8 mouse cellular contexts compared by ENCODE assay signal in the genomic region with DNA sequence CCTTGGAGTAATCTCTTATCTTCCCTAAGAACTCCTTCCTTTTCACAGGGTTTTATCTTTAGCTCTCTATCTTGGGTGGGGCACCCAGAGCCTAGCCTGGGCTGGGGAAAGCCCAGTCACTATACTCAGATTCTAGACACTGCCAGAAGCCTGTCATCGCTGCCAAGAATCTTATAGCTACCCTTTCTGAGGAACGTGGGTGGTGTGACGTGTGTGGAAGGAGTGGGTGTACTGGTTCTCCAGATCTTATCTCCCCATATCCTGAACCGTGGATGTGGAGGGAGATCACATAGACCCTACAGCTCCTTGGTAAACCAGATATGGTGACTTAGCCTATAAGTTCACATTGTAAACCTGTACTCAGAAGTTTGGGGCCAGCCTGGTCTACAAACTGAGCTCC. TPM values are rescaled to one million over a fixed set of nuclear protein-coding genes. Genes with fewer than 3 reads are reported as not detected.
DNase-seq lines count a peak whose midpoint lies in the region; ATAC-seq lines count a peak whose summit lies in the region.

No protein-coding gene starts in this region.

- peaks cover 6% of the 10 kb centered on the region for H3K36me3 ChIP-seq in kidney, embryonic 15.5 days
- 0 out of 2 replicates have a peak, but pooled peaks cover 5% of the 10 kb centered on the region for H3K36me3 ChIP-seq in intestine, embryonic 16.5 days (ENCODE audit: control insufficient read depth, insufficient read depth, low read length)
- 0 out of 2 replicates have a peak, but pooled peaks cover under 1% of the 10 kb centered on the region for H3K36me3 ChIP-seq in midbrain, embryonic 11.5 days (ENCODE audit: control insufficient read depth, insufficient read depth, low read length)

- H3K27ac ChIP-seq in kidney, embryonic 15.5 days, result peak overlapping the region; percentile 92; the same call in 1 of the 2 replicates
- peak overlapping the region; percentile 88 for H3K27ac ChIP-seq in intestine, embryonic 16.5 days (ENCODE audit: low read length)
- no peak overlapping the region for H3K27ac ChIP-seq in midbrain, embryonic 11.5 days (ENCODE audit: low read depth, low read length)

- H3K27me3 ChIP-seq in kidney, embryonic 15.5 days, result peaks cover 16% of the 10 kb centered on the region
- H3K27me3 ChIP-seq in intestine, embryonic 16.5 days (replicated peaks; ENCODE audit: control insufficient read depth, insufficient read depth, low read length), result peaks cover 4% of the 10 kb centered on the region; the same call in 1 of the 2 replicates
- H3K27me3 ChIP-seq in midbrain, embryonic 11.5 days (ENCODE audit: control insufficient read depth, insufficient read depth, low read length), result peaks cover 5% of the 10 kb centered on the region

- H3K4me1 ChIP-seq in kidney, embryonic 15.5 days, result peaks cover 30% of the 10 kb centered on the region
- peaks cover 32% of the 10 kb centered on the region for H3K4me1 ChIP-seq in intestine, embryonic 16.5 days (ENCODE audit: control insufficient read depth, insufficient read depth, low read length)
- H3K4me1 ChIP-seq in midbrain, embryonic 11.5 days (ENCODE audit: control insufficient read depth, insufficient read depth, low read length), result peaks cover 6% of the 10 kb centered on the region; the same call in 1 of the 2 replicates

- H3K4me2 ChIP-seq in kidney, embryonic 15.5 days, result peak overlapping the region; percentile 88; the same call in 1 of the 2 replicates
- peak overlapping the region; percentile 89 for H3K4me2 ChIP-seq in intestine, embryonic 16.5 days (ENCODE audit: low read depth, low read length)
- peak overlapping the region; percentile 88; the same call in 1 of the 2 replicates for H3K4me2 ChIP-seq in midbrain, embryonic 11.5 days

- no peak overlapping the region for H3K4me3 ChIP-seq in kidney, embryonic 15.5 days (replicated peaks)
- peak overlapping the region; percentile 71 for H3K4me3 ChIP-seq in intestine, embryonic 16.5 days (ENCODE audit: low read length)
- no peak overlapping the region for H3K4me3 ChIP-seq in midbrain, embryonic 11.5 days (ENCODE audit: low read depth, low read length)

- DNase-seq in kidney, adult 18-20 months, result no peak
- DNase-seq in brain, adult 2 months (ENCODE audit: low read depth, low spot score), result peak; percentile 38
- DNase-seq in midbrain, embryonic 11.5 days (ENCODE audit: low spot score, missing footprints), result no peak
- no peak for DNase-seq in adrenal gland, postnatal 25 days
- DNase-seq in cerebellum, adult 11 months, result no peak
- no peak for DNase-seq in thymus, postnatal 0 days (ENCODE audit: low spot score)

- H3K9ac ChIP-seq in kidney, embryonic 15.5 days, result no peak overlapping the region
- H3K9ac ChIP-seq in intestine, embryonic 16.5 days (ENCODE audit: low read depth, low read length), result peak overlapping the region; percentile 63
- H3K9ac ChIP-seq in midbrain, embryonic 11.5 days (ENCODE audit: low read length), result no peak overlapping the region

- ATAC-seq in kidney, embryonic 15.5 days (replicated peaks; ENCODE audit: low FRiP score), result no peak
- no peak for ATAC-seq in intestine, embryonic 16.5 days
- no peak for ATAC-seq in midbrain, embryonic 11.5 days (ENCODE audit: low FRiP score)

- no peaks in the 10 kb centered on the region for H3K9me3 ChIP-seq in kidney, embryonic 15.5 days (replicated peaks)
- H3K9me3 ChIP-seq in intestine, embryonic 16.5 days (ENCODE audit: control insufficient read depth, low read length), result no peaks in the 10 kb centered on the region
- H3K9me3 ChIP-seq in midbrain, embryonic 11.5 days (ENCODE audit: control insufficient read depth, low read length), result no peaks in the 10 kb centered on the region

- WGBS in kidney, embryonic 15.5 days, result 58% methylated on average over 4 of the region's 4 CpGs
- 48% methylated on average over 4 of the region's 4 CpGs for WGBS in intestine, embryonic 16.5 days
- WGBS in midbrain, embryonic 11.5 days, result 93% methylated on average over 4 of the region's 4 CpGs

RNA-seq across cellular contexts. Expression of a gene that starts 0.2 kb away (rescaled TPM):
- polyA plus RNA-seq in kidney, embryonic 15.5 days (2015; fragmentation: Nextera tagmentation; extraction: Ambion mirVana), result 11.1 and 14.1 TPM in 2 replicates
- 17.5 and 19.9 TPM in 2 replicates for polyA plus RNA-seq in intestine, embryonic 16.5 days (2015; fragmentation: Nextera tagmentation; extraction: Ambion mirVana)
- 4.0 and 4.2 TPM in 2 replicates for polyA plus RNA-seq in midbrain, embryonic 11.5 days (2014; fragmentation: Nextera tagmentation; extraction: Ambion mirVana)
- 8.1 and 14.9 TPM in 2 replicates for total RNA-seq in adrenal gland, postnatal 25 days (2021)
- polyA plus RNA-seq in thymus, postnatal 0 days (2015; fragmentation: Nextera tagmentation; extraction: Ambion mirVana), result 12.9 and 20.3 TPM in 2 replicates

RNA-seq across cellular contexts. Expression of a gene that starts 5.9 kb away (rescaled TPM):
- 7.8 and 8.3 TPM in 2 replicates for polyA plus RNA-seq in kidney, embryonic 15.5 days (2015; fragmentation: Nextera tagmentation; extraction: Ambion mirVana)
- polyA plus RNA-seq in intestine, embryonic 16.5 days (2015; fragmentation: Nextera tagmentation; extraction: Ambion mirVana), result 41.1 and 47.6 TPM in 2 replicates
- 2.5 and 2.7 TPM in 2 replicates for polyA plus RNA-seq in midbrain, embryonic 11.5 days (2014; fragmentation: Nextera tagmentation; extraction: Ambion mirVana)
- 56.8 and 57.8 TPM in 2 replicates for total RNA-seq in adrenal gland, postnatal 25 days (2021)
- 21.9 and 22.5 TPM in 2 replicates for polyA plus RNA-seq in thymus, postnatal 0 days (2015; fragmentation: Nextera tagmentation; extraction: Ambion mirVana)

RNA-seq across cellular contexts. Expression of a gene that starts 42.5 kb away (rescaled TPM):
- polyA plus RNA-seq in kidney, embryonic 15.5 days (2015; fragmentation: Nextera tagmentation; extraction: Ambion mirVana), result 10.9 and 11.8 TPM in 2 replicates
- 11.2 and 11.8 TPM in 2 replicates for polyA plus RNA-seq in intestine, embryonic 16.5 days (2015; fragmentation: Nextera tagmentation; extraction: Ambion mirVana)
- 9.9 and 10.7 TPM in 2 replicates for polyA plus RNA-seq in midbrain, embryonic 11.5 days (2014; fragmentation: Nextera tagmentation; extraction: Ambion mirVana)
- total RNA-seq in adrenal gland, postnatal 25 days (2021), result 21.9 and 23.0 TPM in 2 replicates
- 5.7 and 6.2 TPM in 2 replicates for polyA plus RNA-seq in thymus, postnatal 0 days (2015; fragmentation: Nextera tagmentation; extraction: Ambion mirVana)

RNA-seq across cellular contexts. Expression of a gene that starts 44.8 kb away (rescaled TPM):
- 0.81 and 0.90 TPM in 2 replicates for polyA plus RNA-seq in kidney, embryonic 15.5 days (2015; fragmentation: Nextera tagmentation; extraction: Ambion mirVana)
- 0.21 and 0.26 TPM in 2 replicates for polyA plus RNA-seq in intestine, embryonic 16.5 days (2015; fragmentation: Nextera tagmentation; extraction: Ambion mirVana)
- polyA plus RNA-seq in midbrain, embryonic 11.5 days (2014; fragmentation: Nextera tagmentation; extraction: Ambion mirVana), result 2.0 and 2.3 TPM in 2 replicates
- total RNA-seq in adrenal gland, postnatal 25 days (2021), result 1.4 and 1.5 TPM in 2 replicates
- 0.42 and 0.51 TPM in 2 replicates for polyA plus RNA-seq in thymus, postnatal 0 days (2015; fragmentation: Nextera tagmentation; extraction: Ambion mirVana)
